Mouse (Mus musculus): ENCODE measurements around the gene Mrto4. TPM values are rescaled to one million over a fixed set of nuclear protein-coding genes. Genes with fewer than 3 reads are reported as not detected.

The Mrto4 gene
- polyA plus RNA-seq, 1 experiment from 2014 or later, result 123 TPM

DNA sequence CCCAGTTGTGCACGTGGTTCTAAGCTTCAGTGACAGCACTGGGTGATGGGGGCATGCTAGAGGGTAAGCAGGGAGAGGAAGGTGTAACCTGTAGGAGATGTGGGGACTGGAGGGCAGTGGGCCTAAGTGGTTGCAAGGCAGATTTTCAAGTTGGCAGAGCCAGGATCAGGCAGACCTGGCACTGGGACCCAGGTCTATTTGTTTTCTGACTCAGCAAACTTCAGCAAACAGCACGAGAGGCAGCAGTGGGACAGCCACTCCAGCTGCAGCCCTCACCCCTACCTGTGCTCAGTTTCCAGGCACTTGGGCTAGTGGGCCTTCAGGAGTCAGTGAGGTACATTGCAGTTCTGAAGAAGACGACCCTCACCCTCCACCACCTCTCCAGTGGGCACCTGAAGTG lies 4.8 kb upstream of the Mrto4 start:
- Histone ChIP-seq H3K4me3 (ENCODE audit: low read depth, low read length) (no peak overlapping the region), H3K9ac (ENCODE audit: low read depth, low read length) (no peak overlapping the region), H3K27me3 (ENCODE audit: control insufficient read depth, insufficient read depth, low read length) (no peaks in the 10 kb centered on the region), H3K4me1 (replicated peaks; ENCODE audit: control insufficient read depth, insufficient read depth, low read length) (no peaks in the 10 kb centered on the region), H3K4me2 (replicated peaks; ENCODE audit: low read depth, low read length) (no peak overlapping the region), H3K36me3 (ENCODE audit: control insufficient read depth, insufficient read depth, low read length) (peaks cover 7% of the 10 kb centered on the region; the same call in 1 of the 2 replicates), H3K9me3 (ENCODE audit: control insufficient read depth, low read length) (no peaks in the 10 kb centered on the region), H3K27ac (ENCODE audit: low read depth, low read length) (no peak overlapping the region)
- DNase-seq (ENCODE audit: low spot score) (no peak), ATAC-seq (ENCODE audit: low FRiP score) (no peak)
- WGBS, result 89% methylated on average over 3 of the region's 3 CpGs

DNA sequence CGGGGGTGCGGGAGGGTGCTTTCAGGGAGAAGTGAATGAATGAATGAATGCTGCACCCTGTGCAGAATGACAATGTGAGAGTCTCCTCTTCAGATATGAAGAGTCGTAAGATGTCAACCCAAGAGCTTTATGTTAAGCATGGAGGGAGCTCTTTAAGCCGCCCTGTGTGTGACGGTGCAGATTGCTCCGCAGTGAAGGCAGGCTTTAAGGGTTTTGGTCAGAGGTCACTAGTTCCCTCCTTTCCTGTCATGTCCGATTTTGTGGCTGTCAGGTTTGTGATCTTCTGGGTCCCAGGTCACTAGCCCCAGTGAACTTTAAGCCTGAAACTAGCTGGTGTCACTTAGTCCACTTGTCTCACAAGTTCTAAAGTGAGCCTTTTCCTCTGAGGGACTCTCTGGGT lies 456 bp upstream of the Mrto4 start:
- peak overlapping the region; percentile 97; the same call in 1 of the 2 replicates for H3K27ac ChIP-seq (ENCODE audit: low read depth, low read length)
- peak overlapping the region; percentile 96 for H3K9ac ChIP-seq (ENCODE audit: low read depth, low read length)
- peak overlapping the region; percentile 85 for H3K4me2 ChIP-seq (replicated peaks; ENCODE audit: low read depth, low read length)
- H3K27me3 ChIP-seq (ENCODE audit: control insufficient read depth, insufficient read depth, low read length), result no peaks in the 10 kb centered on the region
- H3K4me3 ChIP-seq (ENCODE audit: low read depth, low read length), result peak overlapping the region; percentile 65
- DNase-seq (ENCODE audit: low spot score), result no peak
- no peaks in the 10 kb centered on the region for H3K9me3 ChIP-seq (ENCODE audit: control insufficient read depth, low read length)
- WGBS, result under 1% methylated on average over 7 of the region's 7 CpGs
- peaks cover 6% of the 10 kb centered on the region for H3K4me1 ChIP-seq (replicated peaks; ENCODE audit: control insufficient read depth, insufficient read depth, low read length)
- ATAC-seq (ENCODE audit: low FRiP score), result peak; percentile 39; the same call in 1 of the 2 replicates
- peaks cover 9% of the 10 kb centered on the region; the same call in 1 of the 2 replicates for H3K36me3 ChIP-seq (ENCODE audit: control insufficient read depth, insufficient read depth, low read length)

DNA sequence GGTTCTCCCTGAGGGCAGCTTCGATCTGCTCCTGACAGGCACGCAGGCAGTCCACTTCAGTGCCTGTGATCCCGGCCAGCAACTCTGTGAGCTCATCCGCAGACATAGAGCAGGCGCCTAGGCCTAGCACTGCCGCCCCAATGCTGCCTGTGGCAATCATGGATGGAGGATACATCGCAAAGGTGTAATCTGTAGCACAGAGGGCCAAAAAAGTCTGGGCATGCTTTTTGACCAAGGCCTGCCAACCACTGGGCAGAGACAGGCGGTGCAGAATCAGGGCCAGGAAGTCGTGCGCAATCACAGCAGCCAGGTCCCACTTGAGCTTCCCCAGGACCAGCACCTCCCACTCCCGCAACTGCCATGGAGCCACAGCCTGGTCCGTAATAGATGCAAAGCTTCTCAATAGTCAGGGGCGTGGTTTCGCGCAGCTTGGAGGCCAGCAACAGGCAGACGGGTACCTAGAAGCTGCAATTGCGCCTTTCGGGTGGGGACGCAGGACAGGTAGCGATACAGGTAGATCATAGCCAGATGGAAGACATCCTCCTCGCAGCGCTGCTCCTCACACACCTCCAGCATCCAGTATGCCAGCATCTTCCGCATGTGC lies 6.9 kb downstream of the Mrto4 start:
- Histone ChIP-seq H3K27me3 (ENCODE audit: control insufficient read depth, insufficient read depth, low read length) (no peaks in the 10 kb centered on the region), H3K4me3 (ENCODE audit: low read depth, low read length) (no peak overlapping the region), H3K4me2 (replicated peaks; ENCODE audit: low read depth, low read length) (no peak overlapping the region), H3K4me1 (replicated peaks; ENCODE audit: control insufficient read depth, insufficient read depth, low read length) (no peaks in the 10 kb centered on the region), H3K27ac (ENCODE audit: low read depth, low read length) (no peak overlapping the region), H3K9me3 (ENCODE audit: control insufficient read depth, low read length) (no peaks in the 10 kb centered on the region), H3K36me3 (ENCODE audit: control insufficient read depth, insufficient read depth, low read length) (peaks cover 10% of the 10 kb centered on the region; the same call in 1 of the 2 replicates), H3K9ac (ENCODE audit: low read depth, low read length) (no peak overlapping the region)
- ATAC-seq (ENCODE audit: low FRiP score), result no peak
- 73% methylated on average over 23 of the region's 23 CpGs for WGBS
- no peak for DNase-seq (ENCODE audit: low spot score)

DNA sequence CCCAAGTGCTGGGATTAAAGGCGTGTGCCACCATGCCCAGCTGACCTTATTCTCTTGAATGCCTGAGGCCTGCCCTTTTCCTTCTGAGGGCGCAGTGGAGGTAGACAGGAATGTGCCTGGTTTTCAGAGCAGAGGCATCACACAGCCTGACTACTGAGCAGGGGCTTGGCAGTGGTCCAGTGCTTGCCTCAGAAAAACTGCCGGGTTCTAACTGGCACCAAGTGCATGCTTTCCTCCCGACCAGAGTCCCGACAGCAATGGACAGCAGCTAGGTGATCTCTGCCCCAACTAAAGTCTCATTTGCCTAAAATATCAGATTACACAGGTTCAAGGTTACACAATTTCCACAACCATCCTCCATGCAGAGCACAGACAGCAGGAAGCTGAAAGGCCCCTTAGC lies 8.7 kb downstream of the Mrto4 start:
- H3K4me1 ChIP-seq (replicated peaks; ENCODE audit: control insufficient read depth, insufficient read depth, low read length), result no peaks in the 10 kb centered on the region
- H3K27ac ChIP-seq (ENCODE audit: low read depth, low read length), result no peak overlapping the region
- 82% methylated on average over 5 of the region's 5 CpGs for WGBS
- H3K4me3 ChIP-seq (ENCODE audit: low read depth, low read length), result no peak overlapping the region
- no peak overlapping the region for H3K4me2 ChIP-seq (replicated peaks; ENCODE audit: low read depth, low read length)
- 0 out of 2 replicates have a peak, but pooled peaks cover 4% of the 10 kb centered on the region for H3K36me3 ChIP-seq (ENCODE audit: control insufficient read depth, insufficient read depth, low read length)
- no peaks in the 10 kb centered on the region for H3K9me3 ChIP-seq (ENCODE audit: control insufficient read depth, low read length)
- H3K9ac ChIP-seq (ENCODE audit: low read depth, low read length), result no peak overlapping the region
- ATAC-seq (ENCODE audit: low FRiP score) (no peak), DNase-seq (ENCODE audit: low spot score) (no peak)
- H3K27me3 ChIP-seq (ENCODE audit: control insufficient read depth, insufficient read depth, low read length), result no peaks in the 10 kb centered on the region

DNA sequence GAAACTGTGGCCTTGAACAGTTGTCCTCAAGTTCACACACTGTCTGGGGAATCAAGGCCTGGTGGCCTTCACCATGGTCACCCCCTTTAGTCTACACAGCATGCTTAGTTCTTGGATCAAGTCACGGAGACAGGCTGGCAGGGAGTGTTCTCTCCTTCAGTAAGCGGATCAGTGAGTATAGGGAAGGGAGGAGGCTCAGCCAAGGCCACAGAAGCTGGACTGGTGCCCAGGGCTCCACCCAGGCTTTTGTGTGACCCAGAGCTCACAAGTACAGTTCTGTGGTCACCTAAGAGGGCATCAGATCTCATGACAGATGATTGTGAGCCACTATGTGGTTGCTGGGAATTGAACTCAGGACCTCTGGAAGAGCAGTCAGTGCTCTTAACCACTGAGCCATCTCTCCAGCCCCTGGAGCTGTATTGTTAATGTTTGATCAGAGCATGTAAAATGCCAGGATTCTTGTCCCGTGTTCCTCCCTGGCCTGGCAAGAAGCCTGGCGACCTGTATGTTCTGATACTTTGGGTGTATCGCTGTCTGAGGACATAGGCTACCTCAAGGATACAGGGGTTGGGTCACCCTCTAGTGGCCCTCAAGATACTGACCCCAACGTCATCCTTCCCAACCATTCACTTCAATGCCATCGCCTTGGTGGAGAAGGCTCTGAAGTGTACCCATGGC lies 10.7 kb downstream of the Mrto4 start:
- H3K9ac ChIP-seq (ENCODE audit: low read depth, low read length), result no peak overlapping the region
- H3K4me2 ChIP-seq (replicated peaks; ENCODE audit: low read depth, low read length), result no peak overlapping the region
- no peak overlapping the region for H3K4me3 ChIP-seq (ENCODE audit: low read depth, low read length)
- H3K4me1 ChIP-seq (replicated peaks; ENCODE audit: control insufficient read depth, insufficient read depth, low read length), result no peaks in the 10 kb centered on the region
- ATAC-seq (ENCODE audit: low FRiP score) (no peak), DNase-seq (ENCODE audit: low spot score) (no peak)
- H3K36me3 ChIP-seq (ENCODE audit: control insufficient read depth, insufficient read depth, low read length), result 0 out of 2 replicates have a peak, but pooled peaks cover under 1% of the 10 kb centered on the region
- no peak overlapping the region for H3K27ac ChIP-seq (ENCODE audit: low read depth, low read length)
- H3K27me3 ChIP-seq (ENCODE audit: control insufficient read depth, insufficient read depth, low read length), result no peaks in the 10 kb centered on the region; the same call in 1 of the 2 replicates
- no peaks in the 10 kb centered on the region for H3K9me3 ChIP-seq (ENCODE audit: control insufficient read depth, low read length)
- WGBS, result 81% methylated on average over 7 of the region's 7 CpGs

DNA sequence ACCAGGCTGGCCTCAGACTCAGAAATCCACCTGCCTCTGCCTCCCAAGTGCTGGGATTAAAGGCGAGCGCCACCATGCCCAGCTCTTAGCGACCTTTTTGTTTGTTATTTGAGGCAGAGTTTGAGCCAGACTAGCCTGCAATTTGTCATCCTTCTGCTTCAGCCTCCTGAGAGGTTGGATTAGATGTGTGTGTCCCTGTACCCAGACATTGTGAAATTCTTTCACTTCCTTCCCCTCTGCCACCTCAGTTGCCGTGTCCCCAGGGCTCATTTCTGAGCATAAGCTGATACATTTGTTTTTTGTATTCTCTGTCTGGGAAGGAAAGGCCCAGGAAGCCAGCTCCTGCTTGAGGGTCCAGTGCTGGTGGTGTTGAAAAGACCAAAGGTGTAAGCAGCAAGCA lies 11.5 kb downstream of the Mrto4 start:
- Histone ChIP-seq H3K27me3 (ENCODE audit: control insufficient read depth, insufficient read depth, low read length) (no peaks in the 10 kb centered on the region; the same call in 1 of the 2 replicates), H3K27ac (ENCODE audit: low read depth, low read length) (no peak overlapping the region), H3K4me1 (replicated peaks; ENCODE audit: control insufficient read depth, insufficient read depth, low read length) (no peaks in the 10 kb centered on the region), H3K4me3 (ENCODE audit: low read depth, low read length) (no peak overlapping the region), H3K36me3 (ENCODE audit: control insufficient read depth, insufficient read depth, low read length) (no peaks in the 10 kb centered on the region), H3K9ac (ENCODE audit: low read depth, low read length) (no peak overlapping the region), H3K4me2 (replicated peaks; ENCODE audit: low read depth, low read length) (no peak overlapping the region), H3K9me3 (ENCODE audit: control insufficient read depth, low read length) (no peaks in the 10 kb centered on the region)
- WGBS, result 81% methylated on average over 4 of the region's 4 CpGs
- DNase-seq (ENCODE audit: low spot score) (no peak), ATAC-seq (ENCODE audit: low FRiP score) (no peak)

DNA sequence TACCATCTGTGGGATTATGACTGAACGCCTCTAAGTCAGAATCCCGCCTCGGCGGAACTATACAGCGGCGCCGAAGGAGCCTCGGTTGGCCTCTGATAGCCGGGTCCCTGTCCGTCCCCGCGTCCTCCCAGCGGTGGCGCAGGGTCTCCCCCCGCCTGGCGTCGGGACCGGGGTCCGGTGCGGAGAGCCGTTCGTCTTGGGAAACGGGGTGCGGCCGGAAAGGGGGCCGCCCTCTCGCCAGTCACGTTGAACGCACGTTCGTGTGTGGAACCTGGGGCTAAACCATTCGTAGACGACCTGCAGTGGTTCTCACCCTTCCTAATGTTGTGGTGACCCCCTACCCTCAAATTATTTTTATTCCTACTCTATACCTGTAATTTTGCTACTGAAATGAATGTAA lies 14.2 kb downstream of the Mrto4 start:
- ATAC-seq (ENCODE audit: low FRiP score) (no peak), DNase-seq (ENCODE audit: low spot score) (no peak)
- Histone ChIP-seq H3K27ac (ENCODE audit: low read depth, low read length) (no peak overlapping the region), H3K4me2 (replicated peaks; ENCODE audit: low read depth, low read length) (no peak overlapping the region), H3K9me3 (ENCODE audit: control insufficient read depth, low read length) (no peaks in the 10 kb centered on the region), H3K27me3 (ENCODE audit: control insufficient read depth, insufficient read depth, low read length) (no peaks in the 10 kb centered on the region; the same call in 1 of the 2 replicates), H3K9ac (ENCODE audit: low read depth, low read length) (no peak overlapping the region), H3K4me1 (replicated peaks; ENCODE audit: control insufficient read depth, insufficient read depth, low read length) (no peaks in the 10 kb centered on the region), H3K4me3 (ENCODE audit: low read depth, low read length) (no peak overlapping the region), H3K36me3 (ENCODE audit: control insufficient read depth, insufficient read depth, low read length) (no peaks in the 10 kb centered on the region)
- WGBS, result 55% methylated on average over 33 of the region's 33 CpGs

DNA sequence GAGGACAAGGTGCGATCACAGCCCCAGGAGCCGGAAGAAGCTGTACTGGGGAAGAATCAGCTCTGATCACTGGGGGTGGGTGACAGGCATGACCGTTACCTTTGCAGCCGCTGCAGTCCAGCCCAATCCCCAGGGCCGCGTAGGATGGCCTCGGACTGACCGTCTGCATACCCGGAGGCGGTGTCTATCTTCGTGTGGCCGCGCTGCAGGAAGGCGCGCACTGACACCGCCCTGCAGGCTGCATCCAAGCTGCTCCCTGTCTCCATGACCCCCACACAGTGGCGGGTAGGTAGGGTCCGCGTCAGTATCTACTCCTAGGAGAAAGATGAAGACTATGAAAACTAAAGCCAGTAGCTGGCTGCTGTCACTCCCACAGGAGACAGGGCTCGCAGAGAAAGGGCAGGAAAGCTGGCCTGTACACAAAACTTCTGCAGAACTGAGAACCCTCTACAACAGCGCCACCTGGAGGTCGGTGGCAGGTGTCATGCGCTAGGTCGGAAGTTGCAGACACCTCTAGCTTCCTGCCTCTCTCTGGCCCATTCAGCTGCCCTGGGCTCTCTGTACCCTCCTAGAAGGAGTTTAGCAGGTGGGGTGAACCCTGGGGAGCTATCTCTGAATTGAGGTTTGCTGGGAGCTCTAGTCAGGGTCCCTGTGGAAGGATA lies 15.4 kb downstream of the Mrto4 start:
- Histone ChIP-seq H3K4me1 (replicated peaks; ENCODE audit: control insufficient read depth, insufficient read depth, low read length) (no peaks in the 10 kb centered on the region), H3K9me3 (ENCODE audit: control insufficient read depth, low read length) (no peaks in the 10 kb centered on the region), H3K27me3 (ENCODE audit: control insufficient read depth, insufficient read depth, low read length) (no peaks in the 10 kb centered on the region; the same call in 1 of the 2 replicates), H3K36me3 (ENCODE audit: control insufficient read depth, insufficient read depth, low read length) (no peaks in the 10 kb centered on the region), H3K27ac (ENCODE audit: low read depth, low read length) (no peak overlapping the region), H3K9ac (ENCODE audit: low read depth, low read length) (no peak overlapping the region), H3K4me3 (ENCODE audit: low read depth, low read length) (no peak overlapping the region), H3K4me2 (replicated peaks; ENCODE audit: low read depth, low read length) (0 out of 2 replicates have a peak overlapping the region, but pooled peaks have one; percentile 14)
- WGBS, result 22% methylated on average over 24 of the region's 24 CpGs
- peak; percentile 81 for DNase-seq (ENCODE audit: low spot score)
- ATAC-seq (ENCODE audit: low FRiP score), result no peak
